Mouse (Mus musculus): ENCODE results near the gene Gm29427. TPM values are rescaled to one million over a fixed set of nuclear protein-coding genes. Genes with fewer than 3 reads are reported as not detected.
"Not testable (repeated sequence)": the region's sequence is repeated elsewhere in the genome, so short reads cannot be mapped to it uniquely, and the experiment has no call there.

Gene Gm29427
- polyA plus RNA-seq, 1 experiment, result 0.96 TPM

DNA sequence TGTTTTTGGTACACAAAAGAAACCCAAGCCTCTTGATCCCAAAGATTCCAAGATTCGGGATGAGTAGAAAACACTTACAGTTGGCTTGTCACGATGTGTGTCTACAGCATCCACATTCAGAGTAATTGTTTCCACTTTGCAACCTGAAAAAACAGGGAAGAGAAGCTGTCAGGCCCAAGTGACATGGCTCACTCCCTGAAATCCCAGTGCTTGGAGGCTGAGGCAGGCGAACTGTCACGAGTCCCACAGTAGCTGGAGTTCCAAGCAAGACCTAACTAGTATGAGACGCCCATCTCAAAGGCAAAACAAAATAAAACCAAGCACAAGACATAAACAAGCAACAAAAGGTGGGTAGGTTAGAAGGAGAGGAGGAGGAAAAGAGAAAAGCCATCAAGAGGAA lies 17.0 kb downstream of the Gm29427 start:
- no peaks in the 10 kb centered on the region for H3K27me3 ChIP-seq (ENCODE audit: control insufficient read depth, insufficient read depth, low read length)
- no peak overlapping the region for H3K27ac ChIP-seq (ENCODE audit: control insufficient read depth, insufficient read depth, low read depth, low read length)
- no peaks in the 10 kb centered on the region for H3K4me1 ChIP-seq (ENCODE audit: control insufficient read depth, insufficient read depth, low read length)
- no peak overlapping the region for H3K4me3 ChIP-seq (ENCODE audit: control insufficient read depth, low read depth, low read length)
- no peak for TF ChIP-seq CTCF (IDR thresholded peaks at IDR 0.05; ENCODE audit: control insufficient read depth, insufficient read depth, insufficient replicate concordance, low read depth, low read length)
- no peak for TF ChIP-seq POLR2A (IDR thresholded peaks at IDR 0.05; ENCODE audit: control insufficient read depth, low read depth, low read length)
- H3K36me3 ChIP-seq (ENCODE audit: control insufficient read depth, insufficient read depth, low read length), result peaks cover 10% of the 10 kb centered on the region

DNA sequence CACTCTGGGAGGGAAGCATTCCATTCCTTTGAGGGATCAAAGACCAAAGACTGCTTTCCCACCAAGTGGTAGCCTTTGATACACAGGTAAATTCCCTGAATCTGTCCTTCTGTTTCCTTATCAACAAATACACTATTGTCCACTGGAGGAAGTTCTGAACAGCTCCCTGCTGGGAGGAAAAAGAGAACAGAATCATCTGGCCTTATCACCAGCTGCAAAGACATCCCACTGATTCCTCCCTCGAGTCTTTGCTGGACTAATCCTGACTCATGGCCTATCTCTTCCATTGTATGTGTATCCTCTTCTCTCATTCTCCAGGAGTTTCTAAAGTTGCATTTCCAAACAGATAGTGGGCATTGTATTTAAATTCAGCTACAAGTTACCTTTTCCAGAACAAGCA lies 31.7 kb downstream of the Gm29427 start:
- H3K27ac ChIP-seq (ENCODE audit: control insufficient read depth, insufficient read depth, low read depth, low read length), result no peak overlapping the region
- no peak overlapping the region for H3K4me3 ChIP-seq (ENCODE audit: control insufficient read depth, low read depth, low read length)
- no peaks in the 10 kb centered on the region for H3K36me3 ChIP-seq (ENCODE audit: control insufficient read depth, insufficient read depth, low read length)
- H3K27me3 ChIP-seq (ENCODE audit: control insufficient read depth, insufficient read depth, low read length), result no peaks in the 10 kb centered on the region
- TF ChIP-seq CTCF (IDR thresholded peaks at IDR 0.05; ENCODE audit: control insufficient read depth, insufficient read depth, insufficient replicate concordance, low read depth, low read length) (no peak), POLR2A (IDR thresholded peaks at IDR 0.05; ENCODE audit: control insufficient read depth, low read depth, low read length) (no peak)
- no peaks in the 10 kb centered on the region for H3K4me1 ChIP-seq (ENCODE audit: control insufficient read depth, insufficient read depth, low read length)

DNA sequence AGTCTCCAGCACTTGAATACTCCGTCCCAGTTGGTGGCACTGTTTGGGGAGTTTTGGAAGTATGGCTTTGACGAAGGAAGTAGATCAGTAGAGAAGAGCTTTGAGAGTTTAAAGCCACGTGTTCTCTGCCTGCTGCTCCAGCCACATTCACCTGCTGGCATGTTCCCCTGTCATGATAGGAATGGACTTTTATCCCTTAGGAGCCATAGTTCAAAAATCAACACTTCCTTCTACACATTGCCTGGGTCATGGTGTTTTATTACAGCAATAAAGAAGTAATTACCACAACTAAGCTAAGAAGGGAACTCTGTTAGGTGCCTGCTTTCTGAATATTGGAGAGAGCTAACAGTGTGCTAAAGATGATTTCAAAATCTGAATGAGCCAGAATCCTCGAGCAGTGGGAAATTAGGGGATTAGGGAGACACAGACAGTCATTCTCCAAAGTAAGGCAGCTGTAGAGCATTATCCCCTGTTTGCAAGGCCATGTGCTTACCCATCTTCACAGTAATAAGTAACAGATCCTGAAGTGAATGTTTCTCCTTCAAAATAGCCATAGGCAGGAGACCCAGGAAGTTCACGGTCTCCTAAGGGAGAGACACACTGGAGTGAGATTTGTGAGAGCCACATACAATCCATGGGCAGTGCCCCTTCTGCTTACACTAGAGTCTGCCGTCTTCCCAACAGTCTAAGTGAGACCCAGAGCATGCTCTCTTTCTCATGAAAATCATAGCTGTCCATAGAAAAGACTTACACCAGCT lies 33.8 kb downstream of the Gm29427 start:
- TF ChIP-seq CTCF (IDR thresholded peaks at IDR 0.05; ENCODE audit: control insufficient read depth, insufficient read depth, insufficient replicate concordance, low read depth, low read length) (no peak), POLR2A (IDR thresholded peaks at IDR 0.05; ENCODE audit: control insufficient read depth, low read depth, low read length) (no peak)
- H3K4me1 ChIP-seq (ENCODE audit: control insufficient read depth, insufficient read depth, low read length), result no peaks in the 10 kb centered on the region
- H3K4me3 ChIP-seq (ENCODE audit: control insufficient read depth, low read depth, low read length), result no peak overlapping the region
- no peaks in the 10 kb centered on the region for H3K36me3 ChIP-seq (ENCODE audit: control insufficient read depth, insufficient read depth, low read length)
- no peaks in the 10 kb centered on the region for H3K27me3 ChIP-seq (ENCODE audit: control insufficient read depth, insufficient read depth, low read length)
- H3K27ac ChIP-seq (ENCODE audit: control insufficient read depth, insufficient read depth, low read depth, low read length), result no peak overlapping the region

- TF ChIP-seq CTCF (IDR thresholded peaks at IDR 0.05; ENCODE audit: control insufficient read depth, insufficient read depth, insufficient replicate concordance, low read depth, low read length) (no peak), POLR2A (IDR thresholded peaks at IDR 0.05; ENCODE audit: control insufficient read depth, low read depth, low read length) (no peak)
- Histone ChIP-seq H3K4me3 (ENCODE audit: control insufficient read depth, low read depth, low read length) (no peak overlapping the region), H3K27me3 (ENCODE audit: control insufficient read depth, insufficient read depth, low read length) (no peaks in the 10 kb centered on the region), H3K4me1 (ENCODE audit: control insufficient read depth, insufficient read depth, low read length) (no peaks in the 10 kb centered on the region), H3K36me3 (ENCODE audit: control insufficient read depth, insufficient read depth, low read length) (no peaks in the 10 kb centered on the region), H3K27ac (ENCODE audit: control insufficient read depth, insufficient read depth, low read depth, low read length) (no peak overlapping the region)
Observed at GRCm38 (mm10) chr1:130681075-130681474, 34.5 kb downstream of the Gm29427 start.

- Histone ChIP-seq H3K27me3 (ENCODE audit: control insufficient read depth, insufficient read depth, low read length) (no peaks in the 10 kb centered on the region), H3K4me3 (ENCODE audit: control insufficient read depth, low read depth, low read length) (no peak overlapping the region), H3K27ac (ENCODE audit: control insufficient read depth, insufficient read depth, low read depth, low read length) (no peak overlapping the region), H3K36me3 (ENCODE audit: control insufficient read depth, insufficient read depth, low read length) (no peaks in the 10 kb centered on the region), H3K4me1 (ENCODE audit: control insufficient read depth, insufficient read depth, low read length) (no peaks in the 10 kb centered on the region)
- TF ChIP-seq CTCF (IDR thresholded peaks at IDR 0.05; ENCODE audit: control insufficient read depth, insufficient read depth, insufficient replicate concordance, low read depth, low read length), result no peak
- no peak for TF ChIP-seq POLR2A (IDR thresholded peaks at IDR 0.05; ENCODE audit: control insufficient read depth, low read depth, low read length)
Observed at GRCm38 (mm10) chr1:130678551-130678950, 37.0 kb downstream of the Gm29427 start.

GRCm38 (mm10) chr1:130663576-130663975 lies 52.0 kb downstream of the Gm29427 start:
- H3K27me3 ChIP-seq (ENCODE audit: control insufficient read depth, insufficient read depth, low read length); H3K36me3 ChIP-seq (ENCODE audit: control insufficient read depth, insufficient read depth, low read length); H3K4me3 ChIP-seq (ENCODE audit: control insufficient read depth, low read depth, low read length); H3K4me1 ChIP-seq (ENCODE audit: control insufficient read depth, insufficient read depth, low read length); H3K27ac ChIP-seq (ENCODE audit: control insufficient read depth, insufficient read depth, low read depth, low read length): not testable (repeated sequence)

DNA sequence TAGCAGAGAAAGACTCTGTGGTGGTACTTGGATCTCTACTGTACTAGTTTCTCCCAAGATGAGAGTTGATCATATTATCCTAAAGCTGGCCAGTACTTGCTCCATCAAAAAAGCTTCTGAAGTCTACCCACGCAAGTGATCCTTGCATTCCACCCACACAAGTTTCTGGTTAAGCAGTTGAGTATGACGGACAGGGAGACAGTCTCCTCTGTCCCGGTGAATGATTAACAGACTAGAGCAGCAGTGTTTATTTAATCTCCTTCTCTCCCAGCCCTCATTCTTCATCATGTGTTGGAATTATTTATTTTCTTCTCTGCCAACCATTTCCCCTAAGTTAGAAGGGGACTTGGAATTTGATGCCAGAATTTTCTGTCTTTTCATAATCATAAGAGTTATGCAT lies 54.1 kb downstream of the Gm29427 start, which contains the start of gene C4bp:
Gene C4bp, minus strand, starts transcription at position 179 of the 400 bp plus-strand sequence.
- TF ChIP-seq CTCF (IDR thresholded peaks at IDR 0.05; ENCODE audit: control insufficient read depth, insufficient read depth, insufficient replicate concordance, low read depth, low read length), result no peak
- no peak for TF ChIP-seq POLR2A (IDR thresholded peaks at IDR 0.05; ENCODE audit: control insufficient read depth, low read depth, low read length)
- Histone ChIP-seq H3K4me3 (ENCODE audit: control insufficient read depth, low read depth, low read length) (no peak within 1 kb of the TSS), H3K36me3 (ENCODE audit: control insufficient read depth, insufficient read depth, low read length) (no peaks in the 10 kb centered on the region), H3K27me3 (ENCODE audit: control insufficient read depth, insufficient read depth, low read length) (no peaks in the 10 kb centered on the region), H3K4me1 (ENCODE audit: control insufficient read depth, insufficient read depth, low read length) (no peaks in the 10 kb centered on the region), H3K27ac (ENCODE audit: control insufficient read depth, insufficient read depth, low read depth, low read length) (no peak within 1 kb of the TSS)

DNA sequence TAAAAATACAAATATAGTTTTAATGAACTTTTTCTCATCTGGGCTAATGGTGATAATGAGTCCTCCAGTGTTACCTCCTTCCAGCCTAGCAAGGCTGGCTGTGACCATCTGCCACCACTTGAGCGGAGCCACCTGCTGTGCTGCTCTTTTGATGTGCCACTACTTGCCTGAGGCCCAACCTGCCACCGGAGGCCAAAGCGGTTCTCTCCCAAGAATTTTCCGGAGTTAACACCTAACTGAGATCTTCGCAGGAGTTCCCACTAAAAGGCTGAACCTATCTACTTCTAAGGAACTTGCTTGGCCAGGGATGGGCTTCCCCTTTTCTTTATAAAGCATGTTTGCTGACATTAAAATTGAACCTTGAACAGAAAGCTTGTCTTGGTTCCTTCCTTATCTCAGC lies 56.0 kb downstream of the Gm29427 start:
- H3K27me3 ChIP-seq (ENCODE audit: control insufficient read depth, insufficient read depth, low read length); H3K27ac ChIP-seq (ENCODE audit: control insufficient read depth, insufficient read depth, low read depth, low read length); H3K36me3 ChIP-seq (ENCODE audit: control insufficient read depth, insufficient read depth, low read length); H3K4me3 ChIP-seq (ENCODE audit: control insufficient read depth, low read depth, low read length); H3K4me1 ChIP-seq (ENCODE audit: control insufficient read depth, insufficient read depth, low read length): not testable (repeated sequence)
